Mouse (Mus musculus) hindbrain, embryonic 11.5 days (tissue): ENCODE results near the gene Iqce. TPM values are rescaled to one million over a fixed set of nuclear protein-coding genes. Genes with fewer than 3 reads are reported as not detected.

Experiments used
- ATAC-seq: fragments of 200-750 bp; cut with Nextera tagmentation; 2 replicates; pipeline ENCODE4 v1.8.0; 2017; ENCODE audit warnings: mild to moderate bottlenecking, moderate TSS enrichment, moderate library complexity; ENCODE audit not compliant: low FRiP score
- DNase-seq: peaks from one replicate; pipeline ENCODE4 v3.0.0-alpha.2; 2015; ENCODE audit warnings: low spot score
- H3K27ac ChIP-seq: fragments of 300-500 bp; sonication (generic); 2 replicates; pipeline ENCODE4 v1.5.1; 2014; ENCODE audit warnings: mild to moderate bottlenecking, low read depth, low read length
- H3K27me3 ChIP-seq: fragments of 300-500 bp; sonication (generic); 2 replicates; pipeline ENCODE4 v1.6.1; 2014; ENCODE audit warnings: mild to moderate bottlenecking, low read length, moderate library complexity, mixed read lengths; ENCODE audit not compliant: control insufficient read depth, insufficient read depth
- H3K36me3 ChIP-seq: fragments of 300-500 bp; sonication (generic); 2 replicates; pipeline ENCODE4 v1.6.1; 2014; ENCODE audit warnings: mild to moderate bottlenecking, low read length, moderate library complexity, mixed read lengths; ENCODE audit not compliant: control insufficient read depth, insufficient read depth
- H3K4me1 ChIP-seq: fragments of 300-500 bp; sonication (generic); replicated peaks from 2 replicates; pipeline ENCODE4 v1.6.1; 2014; ENCODE audit warnings: low read length, mixed read lengths; ENCODE audit not compliant: control insufficient read depth, insufficient read depth
- H3K4me2 ChIP-seq: fragments of 300-500 bp; sonication (generic); replicated peaks from 2 replicates; pipeline ENCODE4 v1.6.1; 2014; ENCODE audit warnings: mild to moderate bottlenecking, low read depth, low read length
- H3K4me3 ChIP-seq: fragments of 300-500 bp; sonication (generic); 2 replicates; pipeline ENCODE4 v1.5.1; 2014; ENCODE audit warnings: low read depth, low read length
- H3K9ac ChIP-seq: fragments of 300-500 bp; sonication (generic); 2 replicates; pipeline ENCODE4 v1.6.1; 2014; ENCODE audit warnings: low read depth, low read length
- H3K9me3 ChIP-seq: fragments of 300-500 bp; sonication (generic); 2 replicates; pipeline ENCODE4 v1.6.1; 2016; ENCODE audit warnings: low read length; ENCODE audit not compliant: control insufficient read depth
- WGBS: fragments of 180-500 bp; shearing (Covaris S2); extraction: QIAGEN DNeasy Blood & Tissue Kit; methylation state at CpG from one replicate; pipeline ENCODE4 v1.1.7; 2014; 5-methylcytosine and 5-hydroxymethylcytosine counted together
- polyA plus RNA-seq: library from polyadenylated mRNA; unstranded; fragments of >200 nt; fragmentation: Nextera tagmentation; extraction: Ambion mirVana; gene quantifications from 2 replicates; pipeline ENCODE4 v1.2.1, GENCODE M21; 2014

The Iqce gene
- polyA plus RNA-seq, 1 experiment from 2014 or later = 16.8 TPM

GRCm38 (mm10) chr5:140633432-140633831 lies 68.7 kb downstream of the Iqce start:
- Histone ChIP-seq H3K4me2 (no peak overlapping the region), H3K9ac (no peak overlapping the region), H3K4me3 (no peak overlapping the region), H3K27me3 (no peaks in the 10 kb centered on the region), H3K36me3 (peaks cover 29% of the 10 kb centered on the region), H3K27ac (no peak overlapping the region), H3K4me1 (no peaks in the 10 kb centered on the region), H3K9me3 (no peaks in the 10 kb centered on the region)
- DNase-seq = no peak
- WGBS = 89% methylated on average over 7 of the region's 7 CpGs
- ATAC-seq = no peak

DNA sequence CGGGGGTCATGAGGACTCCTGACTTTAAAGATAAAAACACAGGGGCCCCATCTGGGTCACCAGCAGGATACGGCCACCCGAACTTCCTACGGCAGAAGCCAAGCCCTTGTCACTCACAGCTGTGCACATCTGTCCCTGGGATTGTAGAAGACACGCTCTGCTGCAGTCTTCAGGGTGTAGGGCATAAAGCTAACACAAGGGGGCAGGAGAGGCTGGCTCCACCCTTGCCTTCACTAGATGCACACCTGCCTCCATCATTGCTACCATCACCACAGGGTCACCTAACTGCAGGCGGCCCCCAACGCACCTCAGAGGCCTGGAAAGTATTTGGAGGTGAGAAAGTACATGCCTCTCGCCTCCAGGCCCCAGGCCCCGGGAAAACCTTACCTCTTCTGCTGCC lies 73.2 kb downstream of the Iqce start:
- no peak overlapping the region for H3K27ac ChIP-seq
- H3K4me2 ChIP-seq = no peak overlapping the region
- DNase-seq = no peak
- no peaks in the 10 kb centered on the region for H3K4me1 ChIP-seq
- 94% methylated on average over 9 of the region's 9 CpGs for WGBS
- no peaks in the 10 kb centered on the region for H3K9me3 ChIP-seq
- H3K9ac ChIP-seq = no peak overlapping the region
- peaks cover 41% of the 10 kb centered on the region for H3K36me3 ChIP-seq
- no peaks in the 10 kb centered on the region for H3K27me3 ChIP-seq
- no peak for ATAC-seq
- H3K4me3 ChIP-seq = no peak overlapping the region

DNA sequence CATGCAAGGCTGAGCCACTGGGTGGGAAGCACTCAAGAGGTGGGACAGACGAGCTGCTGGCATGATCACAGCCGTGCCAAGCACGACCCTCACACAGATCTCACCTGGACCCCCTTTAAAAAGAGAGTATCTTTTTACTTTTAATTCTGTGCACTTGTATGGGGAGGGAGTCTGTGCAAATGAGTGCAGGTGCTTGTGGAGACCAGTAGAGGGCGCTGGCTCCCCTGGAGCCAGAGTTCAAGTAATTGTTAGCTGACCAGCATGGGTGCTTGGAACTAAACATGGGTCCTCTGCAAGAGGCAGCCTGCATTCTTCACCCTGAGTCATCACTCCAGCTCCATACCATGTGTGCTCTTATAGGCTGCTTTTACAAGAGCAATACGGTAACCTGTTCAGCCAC lies 74.6 kb downstream of the Iqce start:
- Histone ChIP-seq H3K4me3 (no peak overlapping the region), H3K27me3 (no peaks in the 10 kb centered on the region), H3K4me1 (no peaks in the 10 kb centered on the region), H3K27ac (no peak overlapping the region), H3K36me3 (peaks cover 41% of the 10 kb centered on the region), H3K4me2 (no peak overlapping the region), H3K9me3 (no peaks in the 10 kb centered on the region), H3K9ac (no peak overlapping the region)
- 91% methylated on average over 5 of the region's 5 CpGs for WGBS
- ATAC-seq = no peak
- no peak for DNase-seq

GRCm38 (mm10) chr5:140624961-140625360 lies 77.2 kb downstream of the Iqce start:
- WGBS = 96% methylated on average over 13 of the region's 13 CpGs
- Histone ChIP-seq H3K36me3 (peaks cover 35% of the 10 kb centered on the region), H3K27ac (no peak overlapping the region), H3K27me3 (no peaks in the 10 kb centered on the region), H3K9ac (no peak overlapping the region), H3K4me2 (no peak overlapping the region), H3K4me3 (no peak overlapping the region), H3K9me3 (no peaks in the 10 kb centered on the region), H3K4me1 (no peaks in the 10 kb centered on the region)
- no peak for ATAC-seq
- no peak for DNase-seq

DNA sequence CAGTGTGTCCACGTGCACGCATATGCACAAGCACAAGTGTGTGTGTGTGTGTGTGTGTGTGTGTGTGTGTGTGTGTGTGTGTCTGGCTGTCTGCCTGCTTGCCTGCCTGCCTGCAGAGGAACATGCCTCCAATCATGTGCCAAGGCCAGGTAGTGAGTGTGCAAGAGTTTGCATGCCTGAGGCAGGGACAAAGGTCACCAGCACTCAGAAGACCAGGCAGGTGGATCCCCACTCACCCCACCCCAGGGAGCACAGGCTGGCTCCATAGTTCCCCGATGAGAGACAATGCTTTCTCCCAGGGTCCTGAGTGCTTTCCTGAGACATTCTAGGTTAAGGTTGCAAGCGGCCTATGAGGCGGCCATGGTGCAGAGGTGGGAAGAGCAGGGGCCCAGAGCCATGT lies 77.9 kb downstream of the Iqce start:
- Histone ChIP-seq H3K27me3 (no peaks in the 10 kb centered on the region), H3K36me3 (peaks cover 29% of the 10 kb centered on the region), H3K27ac (no peak overlapping the region), H3K4me1 (no peaks in the 10 kb centered on the region), H3K4me3 (no peak overlapping the region), H3K9me3 (no peaks in the 10 kb centered on the region), H3K9ac (no peak overlapping the region), H3K4me2 (no peak overlapping the region)
- DNase-seq = no peak
- 91% methylated on average over 5 of the region's 5 CpGs for WGBS
- ATAC-seq = no peak

DNA sequence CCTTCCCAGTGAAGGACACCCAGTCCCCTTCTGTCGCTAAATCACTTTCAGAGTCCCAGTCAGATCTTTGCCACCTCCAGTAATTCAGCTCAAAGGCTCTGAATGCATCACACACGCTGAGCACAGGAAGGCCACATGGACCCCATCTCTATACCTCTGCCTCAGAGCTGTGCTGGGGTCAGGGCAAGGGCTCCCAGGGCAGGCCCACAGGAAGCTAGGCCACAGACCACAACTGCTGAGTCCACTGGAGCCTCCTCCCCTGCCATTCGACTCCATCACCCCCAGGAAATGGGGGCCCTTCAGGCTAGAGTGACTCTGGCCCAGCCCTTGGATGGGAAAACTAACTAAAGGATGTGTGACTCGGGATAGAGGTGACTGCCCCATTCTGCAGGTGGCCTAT lies 78.4 kb downstream of the Iqce start:
- no peak overlapping the region for H3K27ac ChIP-seq
- H3K36me3 ChIP-seq = peaks cover 25% of the 10 kb centered on the region
- no peak for ATAC-seq

GRCm38 (mm10) chr5:140622978-140623670 lies 79.1 kb downstream of the Iqce start:
- Histone ChIP-seq H3K9me3 (no peaks in the 10 kb centered on the region), H3K4me3 (no peak overlapping the region), H3K4me2 (no peak overlapping the region), H3K9ac (no peak overlapping the region), H3K4me1 (no peaks in the 10 kb centered on the region), H3K27ac (no peak overlapping the region), H3K36me3 (peaks cover 18% of the 10 kb centered on the region), H3K27me3 (no peaks in the 10 kb centered on the region)
- DNase-seq (no peak), ATAC-seq (no peak)
- 94% methylated on average over 23 of the region's 23 CpGs for WGBS

More for the DNA sequence above, 78.4 kb downstream of the Iqce start:
- WGBS = 92% methylated on average over 4 of the region's 4 CpGs
- Histone ChIP-seq H3K4me1 (no peaks in the 10 kb centered on the region), H3K9ac (no peak overlapping the region), H3K4me2 (no peak overlapping the region), H3K9me3 (no peaks in the 10 kb centered on the region), H3K27me3 (no peaks in the 10 kb centered on the region), H3K4me3 (no peak overlapping the region)
- DNase-seq = no peak

DNA sequence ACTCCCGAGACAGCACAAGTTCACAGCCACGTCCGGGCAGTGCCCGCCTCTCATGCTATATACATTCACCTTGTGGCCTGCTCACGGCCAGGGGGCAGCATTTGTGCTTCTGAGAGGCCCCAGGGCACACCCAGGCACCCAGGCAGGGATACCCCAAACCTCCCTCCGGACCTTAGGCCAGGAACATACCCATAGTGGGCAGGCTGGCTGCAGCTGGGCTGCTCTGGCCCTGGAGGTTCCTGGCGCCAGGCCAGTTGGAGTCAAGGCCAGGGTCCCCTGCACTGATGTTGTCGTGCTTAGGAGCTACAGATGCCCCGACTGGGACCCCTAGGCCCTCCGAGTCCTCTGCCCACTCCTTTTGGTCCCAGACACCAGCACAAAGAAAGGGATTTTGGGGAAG lies 80.7 kb downstream of the Iqce start:
- no peak overlapping the region for H3K9ac ChIP-seq
- H3K4me3 ChIP-seq = no peak overlapping the region
- H3K4me2 ChIP-seq = no peak overlapping the region
- 68% methylated on average over 10 of the region's 10 CpGs for WGBS
- H3K27me3 ChIP-seq = no peaks in the 10 kb centered on the region
- H3K36me3 ChIP-seq = 0 out of 2 replicates have a peak, but pooled peaks cover 8% of the 10 kb centered on the region
- no peak overlapping the region for H3K27ac ChIP-seq
- H3K4me1 ChIP-seq = no peaks in the 10 kb centered on the region
- H3K9me3 ChIP-seq = no peaks in the 10 kb centered on the region
- DNase-seq (no peak), ATAC-seq (no peak)

GRCm38 (mm10) chr5:140621092-140621491 lies 81.1 kb downstream of the Iqce start:
- Histone ChIP-seq H3K4me1 (no peaks in the 10 kb centered on the region), H3K4me2 (no peak overlapping the region), H3K4me3 (no peak overlapping the region), H3K9ac (no peak overlapping the region), H3K36me3 (0 out of 2 replicates have a peak, but pooled peaks cover 3% of the 10 kb centered on the region), H3K27me3 (no peaks in the 10 kb centered on the region), H3K9me3 (no peaks in the 10 kb centered on the region), H3K27ac (peak overlapping the region; percentile 33; the same call in 1 of the 2 replicates)
- no peak for ATAC-seq
- 72% methylated on average over 9 of the region's 9 CpGs for WGBS
- no peak for DNase-seq
